In the genomic region with DNA sequence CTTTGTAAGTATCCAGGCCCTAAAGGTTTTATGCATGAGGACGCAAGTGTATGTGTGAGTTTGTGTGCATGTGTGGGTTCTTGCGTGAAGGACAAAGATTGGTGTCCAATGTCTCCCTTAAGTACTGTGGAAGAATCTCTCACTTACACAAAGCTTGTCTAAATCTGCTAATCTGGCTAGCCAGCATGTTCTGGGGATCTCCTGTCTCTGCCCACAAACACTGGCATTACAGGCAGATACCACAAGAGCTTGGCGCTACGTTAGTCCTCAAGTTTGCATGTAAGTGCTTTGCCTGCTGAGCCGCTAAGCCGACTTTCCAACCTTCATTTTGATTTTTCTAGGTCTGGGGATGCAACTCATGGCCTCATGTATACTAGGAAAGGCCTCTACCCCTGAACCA, we compare ENCODE assay signal across 13 mouse cellular contexts. TPM values are rescaled to one million over a fixed set of nuclear protein-coding genes. Genes with fewer than 3 reads are reported as not detected.
DNase-seq lines count a peak whose midpoint lies in the region; TF ChIP-seq lines count a peak whose summit lies in the region.
"Had no signal": no experiment of that assay in that cellular context is flagged by ENCODE, and none has a peak within 500 bp of the region (broad histone marks: within the 10 kb centered on the region; RNA-seq: fewer than 3 reads in every experiment).

No protein-coding gene starts in this region.

- H3K27ac ChIP-seq in gastrocnemius, adult 2 months: peak overlapping the region; percentile 65
- H3K27ac ChIP-seq in layer of hippocampus, adult 2 months: peak overlapping the region; percentile 83
- peak overlapping the region; percentile 78 for H3K27ac ChIP-seq in testis, adult 2 months (ENCODE audit: control insufficient read depth, insufficient read depth, low read depth, low read length)
- H3K27ac ChIP-seq: hindbrain, embryonic 15.5 days had no signal

- intact Hi-C loops in gastrocnemius, adult 2 months (cut with DNase I): no loop called here
- intact Hi-C loops in left cerebral cortex, postnatal 4 days (cut with DNase I): no loop called here

- no peak overlapping the region for H3K4me3 ChIP-seq in gastrocnemius, adult 2 months
- H3K4me3 ChIP-seq in layer of hippocampus, adult 2 months: no peak overlapping the region
- no peak overlapping the region for H3K4me3 ChIP-seq in testis, adult 2 months (ENCODE audit: control insufficient read depth, low read depth, low read length)
- H3K4me3 ChIP-seq: hindbrain, embryonic 15.5 days had no signal

- TF ChIP-seq POLR2A in testis, adult 2 months (IDR thresholded peaks at IDR 0.05; ENCODE audit: control insufficient read depth, low read depth, low read length): no peak

- DNase-seq in gastrocnemius, adult 2 months: no peak
- no peak for DNase-seq in gastrocnemius, postnatal 25 days
- no peak for DNase-seq in layer of hippocampus, adult 2 months (ENCODE audit: low spot score in 2 of 2)
- DNase-seq in layer of hippocampus, adult 8-10 months (ENCODE audit: low spot score in 2 of 2): no peak
- no peak for DNase-seq in testis, postnatal 14 days (ENCODE audit: low spot score)
- DNase-seq in urinary bladder, postnatal 10 days (ENCODE audit: low spot score): no peak
- no peak for DNase-seq in left cerebral cortex, postnatal 4 days
- DNase-seq: adrenal gland, adult 2 months; cerebellum, adult 18-20 months; embryo, embryonic 11 days; kidney, adult 18-20 months had no signal

- peaks cover 13% of the 10 kb centered on the region for H3K4me1 ChIP-seq in testis, adult 2 months (ENCODE audit: control insufficient read depth, insufficient read depth, low read length)

- no peak for TF ChIP-seq CTCF in gastrocnemius, adult 2 months (IDR thresholded peaks at IDR 0.05)
- TF ChIP-seq CTCF in layer of hippocampus, adult 2 months (conservative IDR thresholded peaks at IDR 0.05): no peak
- TF ChIP-seq CTCF in testis, adult 2 months (IDR thresholded peaks at IDR 0.05; ENCODE audit: control insufficient read depth, insufficient read depth, insufficient replicate concordance, low read depth, low read length): no peak

- no peaks in the 10 kb centered on the region for H3K27me3 ChIP-seq in testis, adult 2 months (ENCODE audit: control insufficient read depth, insufficient read depth, low read length)
- H3K27me3 ChIP-seq: hindbrain, embryonic 15.5 days had no signal

- no peaks in the 10 kb centered on the region for H3K36me3 ChIP-seq in testis, adult 2 months (ENCODE audit: control insufficient read depth, insufficient read depth, low read length)
- H3K36me3 ChIP-seq: hindbrain, embryonic 15.5 days had no signal

RNA-seq across cellular contexts. Expression of gene Dnm2, which starts 12.9 kb away (rescaled TPM):
- total RNA-seq in gastrocnemius, adult 2 months (2021): 10 to 100 TPM; 38.2 to 41.8 TPM
- 10 to 100 TPM; 39.9 to 41.6 TPM for total RNA-seq in gastrocnemius, postnatal 25 days (2021)
- total RNA-seq in layer of hippocampus, adult 2 months (2021): 10 to 100 TPM; 58.0 to 69.6 TPM
- total RNA-seq in layer of hippocampus, adult 8-10 months (2022): 10 to 100 TPM; 60.8 to 76.0 (median 71.2) TPM
- polyA plus RNA-seq in testis, adult 2 months (2012; rRNA removed): 158 and 183 TPM in 2 replicates
- total RNA-seq in left cerebral cortex, postnatal 4 days (2021): 10 to 100 TPM; 87.1 to 92.7 TPM

RNA-seq across cellular contexts. Expression of gene Qtrt1, which starts 25.9 kb away (rescaled TPM):
- 1 to 10 TPM; 7.0 to 8.4 TPM for total RNA-seq in gastrocnemius, adult 2 months (2021)
- total RNA-seq in gastrocnemius, postnatal 25 days (2021): 1 to 10 TPM; 5.3 to 7.7 TPM
- 10 to 100 TPM; 31.2 to 46.2 TPM for total RNA-seq in layer of hippocampus, adult 2 months (2021)
- total RNA-seq in layer of hippocampus, adult 8-10 months (2022): 10 to 100 TPM; 28.5 to 41.7 (median 36.6) TPM
- polyA plus RNA-seq in testis, adult 2 months (2012; rRNA removed): 19.6 and 23.2 TPM in 2 replicates
- 10 to 100 TPM; 38.2 to 41.0 TPM for total RNA-seq in left cerebral cortex, postnatal 4 days (2021)
